Mouse (Mus musculus) spleen, postnatal 4 days (tissue): ENCODE measurements around the gene Hist2h4.
"Not testable (repeated sequence)": the region's sequence is repeated elsewhere in the genome, so short reads cannot be mapped to it uniquely, and the experiment has no call there.

Experiments used
- DNase-seq, 2 experiments: peaks; one replicate each; pipeline ENCODE4 v3.0.0; 2022; ENCODE audit warnings: low spot score in 2 of 2

Hist2h4 gene

DNA sequence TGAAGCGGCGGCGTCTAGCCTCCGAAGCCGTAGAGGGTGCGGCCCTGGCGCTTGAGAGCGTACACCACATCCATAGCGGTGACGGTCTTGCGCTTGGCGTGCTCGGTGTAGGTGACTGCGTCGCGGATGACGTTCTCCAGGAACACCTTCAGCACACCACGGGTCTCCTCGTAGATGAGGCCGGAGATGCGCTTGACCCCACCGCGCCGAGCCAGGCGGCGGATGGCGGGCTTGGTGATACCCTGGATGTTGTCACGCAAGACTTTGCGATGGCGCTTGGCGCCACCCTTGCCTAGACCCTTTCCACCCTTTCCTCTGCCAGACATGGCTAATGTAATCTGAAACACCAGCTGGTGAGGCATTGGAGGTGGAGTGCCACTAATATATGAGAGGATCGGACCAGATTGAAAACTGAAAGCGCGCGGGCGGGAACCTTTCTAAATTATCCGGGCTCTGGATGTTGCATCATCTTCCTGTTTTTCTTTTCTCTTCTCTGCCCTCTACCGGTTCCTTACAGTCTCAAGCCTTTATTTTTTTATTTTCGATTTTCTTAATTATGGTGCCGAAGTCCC, at the start of gene Hist2h4:
Hist2h4 (minus strand) TSS at position 333 of the 572 bp plus-strand sequence.
- DNase-seq: peak; percentile 96 to 98

DNA sequence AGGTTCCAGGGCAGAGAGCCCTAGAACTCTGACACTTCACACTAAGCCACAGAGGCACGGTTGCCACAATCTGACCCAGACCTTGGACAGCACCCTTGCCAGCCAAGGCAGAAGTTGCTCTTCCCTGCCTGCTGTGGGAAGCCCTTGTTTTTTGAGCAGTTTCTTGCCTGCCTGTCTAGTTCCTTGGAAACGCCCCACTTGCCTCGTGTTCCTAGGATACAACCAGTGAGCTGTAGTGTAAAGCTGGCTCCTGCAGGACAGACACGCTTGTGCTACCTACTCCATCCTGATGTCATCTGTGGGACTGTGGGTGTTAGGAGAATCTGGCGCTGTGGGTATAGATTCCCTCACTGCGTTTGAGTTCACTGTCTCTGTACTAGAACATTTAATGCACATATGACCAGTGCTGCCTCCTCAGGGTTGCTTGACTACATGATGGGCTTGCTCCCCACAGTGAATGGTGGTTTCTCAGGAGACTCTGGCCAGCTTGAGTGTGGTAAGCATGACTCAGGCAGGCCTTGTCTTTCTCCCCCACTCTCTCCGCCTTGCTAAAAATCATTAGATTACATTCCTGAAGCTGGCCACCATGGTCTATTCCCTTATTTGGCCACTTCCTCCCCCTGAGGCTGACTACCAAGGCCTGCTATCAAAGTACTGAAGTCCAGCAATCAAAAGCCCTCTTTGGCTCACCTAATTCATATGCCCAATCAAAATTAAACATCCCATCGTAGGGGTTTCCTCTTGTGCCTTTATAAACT, 49.4 kb upstream of the Hist2h4 start:
- DNase-seq: no peak

DNA sequence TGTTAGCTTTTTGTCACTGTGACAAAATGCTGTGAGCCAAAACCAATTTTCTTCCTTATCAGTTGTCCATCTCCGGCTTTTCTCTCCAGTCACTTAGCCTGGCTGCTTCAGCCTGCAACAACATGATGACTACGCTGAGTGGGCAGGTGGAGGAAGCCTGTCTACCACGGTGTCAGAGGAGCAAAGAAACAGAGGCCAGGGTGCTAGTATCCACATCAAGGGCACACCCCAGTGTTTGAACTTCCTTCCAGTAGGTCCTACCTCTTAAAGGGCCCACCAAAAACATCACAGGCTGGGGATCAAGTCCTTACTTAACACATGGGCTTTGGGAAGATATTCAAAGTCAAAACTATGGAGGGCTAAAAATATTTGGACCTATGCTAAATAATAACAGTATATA, 46.3 kb upstream of the Hist2h4 start:
- DNase-seq: no peak

GRCm38 (mm10) chr3:96306506-96306905, 43.4 kb upstream of the Hist2h4 start:
- DNase-seq: no peak

- no peak for DNase-seq
Measured at GRCm38 (mm10) chr3:96302076-96302475, 39.0 kb upstream of the Hist2h4 start.

- DNase-seq: no peak
Measured at GRCm38 (mm10) chr3:96300706-96301529, 37.8 kb upstream of the Hist2h4 start.

DNA sequence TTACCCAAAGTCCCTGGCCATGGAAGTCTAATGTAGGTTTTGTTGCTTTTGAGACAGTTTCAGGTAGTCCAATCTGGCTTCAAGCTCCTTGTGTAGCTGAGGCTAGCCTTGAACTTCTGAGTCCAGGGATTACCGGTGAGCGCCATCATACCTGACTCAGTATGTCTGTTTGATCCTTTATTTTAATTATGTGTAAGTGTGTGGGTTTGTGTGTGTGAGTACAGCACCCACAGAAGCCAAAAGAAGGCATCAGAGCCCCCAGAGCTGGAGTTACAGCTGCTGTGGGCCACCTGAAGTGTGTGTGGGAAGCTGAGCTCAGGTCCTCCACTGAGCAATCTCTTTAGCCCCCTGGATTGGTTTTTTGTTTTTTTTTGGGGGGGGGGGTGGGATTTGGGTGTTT, 36.5 kb upstream of the Hist2h4 start:
- peak in 1 of 2 experiments; percentile 29 for DNase-seq

DNA sequence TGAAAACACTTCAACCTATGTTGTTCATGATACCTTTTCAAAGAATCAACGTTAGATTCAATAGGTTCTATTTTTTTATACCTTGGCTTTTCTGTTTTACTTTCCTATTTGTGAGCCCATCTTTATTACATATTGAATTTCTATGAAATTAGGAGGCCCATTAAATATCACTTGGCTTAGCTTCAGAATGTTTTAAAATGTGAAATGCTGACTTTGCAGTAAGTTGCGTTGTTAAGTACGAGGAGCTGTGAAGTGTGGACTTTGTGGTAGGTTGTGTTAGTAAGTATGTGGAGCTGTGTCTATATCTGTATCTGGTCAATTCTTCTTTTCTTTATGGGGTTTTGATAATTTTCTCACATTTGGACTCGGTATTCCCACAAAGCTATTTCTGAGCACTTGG, 35.2 kb upstream of the Hist2h4 start:
- no peak for DNase-seq

GRCm38 (mm10) chr3:96293787-96294186, 30.7 kb upstream of the Hist2h4 start, which contains the start of gene Fcgr1:
Gene Fcgr1, minus strand, starts transcription at chr3:96293969.
- no peak for DNase-seq

DNA sequence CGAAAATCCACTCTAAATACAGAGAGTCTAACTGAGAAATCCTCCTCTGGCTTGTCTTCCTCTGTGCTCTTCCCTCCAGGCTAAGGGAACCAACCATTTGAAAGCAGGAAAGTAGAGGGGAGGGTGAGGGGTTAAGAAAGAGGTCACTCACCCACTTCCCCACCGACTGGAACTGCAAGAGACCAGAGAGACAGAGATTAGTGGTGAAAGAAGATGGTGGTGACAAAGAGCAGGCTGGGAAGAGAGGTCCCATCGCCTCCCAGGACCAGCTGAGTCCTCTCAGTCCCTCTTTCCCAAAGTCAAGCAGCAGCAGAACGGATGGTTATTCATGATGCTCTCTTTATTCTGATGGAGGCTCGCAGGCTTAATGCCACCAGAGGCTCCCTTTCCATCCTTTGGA, 30.3 kb upstream of the Hist2h4 start:
- no peak for DNase-seq

GRCm38 (mm10) chr3:96292641-96293040, 29.5 kb upstream of the Hist2h4 start:
- DNase-seq: no peak

DNA sequence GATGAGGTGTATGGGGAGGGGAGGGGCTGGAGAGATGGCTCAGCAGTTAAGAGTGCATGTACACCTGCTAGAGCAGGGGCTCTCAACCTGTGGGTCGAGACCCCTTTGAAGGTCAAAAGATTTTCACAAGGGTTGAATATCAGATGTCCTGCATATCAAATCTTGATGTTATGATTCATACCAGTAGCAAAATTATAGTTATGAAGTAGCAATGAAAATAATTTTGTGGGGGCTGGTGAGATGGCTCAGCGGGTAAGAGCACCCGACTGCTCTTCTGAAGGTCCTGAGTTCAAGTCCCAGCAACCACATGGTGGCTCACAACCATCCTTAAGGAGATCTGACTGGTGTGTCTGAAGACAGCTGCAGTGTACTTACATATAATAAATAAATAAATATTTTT, 27.6 kb upstream of the Hist2h4 start:
- not testable (repeated sequence) for DNase-seq

- DNase-seq: no peak
Measured at GRCm38 (mm10) chr3:96289201-96289600, 26.1 kb upstream of the Hist2h4 start.

DNA sequence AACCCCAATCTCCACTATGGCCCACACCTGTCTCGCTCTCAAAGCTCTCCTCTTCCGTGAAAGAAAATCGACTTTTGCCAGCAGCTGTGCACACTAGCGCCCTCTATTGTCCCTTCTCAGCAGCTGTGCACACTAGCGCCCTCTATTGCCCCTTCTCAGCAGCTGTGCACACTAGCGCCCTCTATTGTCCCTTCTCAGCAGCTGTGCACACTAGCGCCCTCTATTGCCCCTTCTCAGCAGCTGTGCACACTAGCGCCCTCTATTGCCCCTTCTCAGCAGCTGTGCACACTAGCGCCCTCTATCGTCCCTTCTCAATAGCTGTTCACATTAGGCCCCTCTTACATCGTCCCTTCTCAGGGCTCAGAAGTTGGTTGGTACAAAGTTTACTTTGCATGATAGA, 24.2 kb upstream of the Hist2h4 start:
- not testable (repeated sequence) for DNase-seq

GRCm38 (mm10) chr3:96284457-96284856, 21.3 kb upstream of the Hist2h4 start:
- DNase-seq: no peak

- DNase-seq: no peak
Measured at GRCm38 (mm10) chr3:96280660-96281059, 17.5 kb upstream of the Hist2h4 start.

GRCm38 (mm10) chr3:96277800-96278624, 14.9 kb upstream of the Hist2h4 start:
- DNase-seq: peak; percentile 95 to 98

- DNase-seq: peak; percentile 84 to 92
Measured at GRCm38 (mm10) chr3:96277428-96277799, 14.3 kb upstream of the Hist2h4 start.

GRCm38 (mm10) chr3:96273591-96274465, 10.7 kb upstream of the Hist2h4 start:
- DNase-seq: peak in 1 of 2 experiments; percentile 28
